Mouse (Mus musculus): ENCODE data around the gene Ccdc87. TPM values are rescaled to one million over a fixed set of nuclear protein-coding genes. Genes with fewer than 3 reads are reported as not detected.
"Not testable (repeated sequence)": the region's sequence is repeated elsewhere in the genome, so short reads cannot be mapped to it uniquely, and the experiment has no call there.

Gene Ccdc87
- polyA plus RNA-seq, 1 experiment = 0.46 TPM

- H3K4me3 ChIP-seq (replicated peaks; ENCODE audit: extremely low read depth, low read depth, low read length) = peak within 1 kb of the TSS; percentile 86
- WGBS = under 1% methylated on average over 83 of the region's 83 CpGs
- TF ChIP-seq POLR2A (IDR thresholded peaks at IDR 0.05; ENCODE audit: borderline replicate concordance, extremely low read depth, low read depth, low read length) = peak; percentile 96
- no peak for TF ChIP-seq CTCF (IDR thresholded peaks at IDR 0.05; ENCODE audit: insufficient read depth, low read length)
- peaks cover 5% of the 10 kb centered on the region for H3K4me1 ChIP-seq (ENCODE audit: control insufficient read depth, insufficient read depth, low read length)
- DNase-seq = peak; percentile 95
Observed at GRCm38 (mm10) chr19:4811063-4811908, 27.9 kb upstream of the Ccdc87 start, which contains the start of the genes Gm21992 and Rbm14. Gene Gm21992, minus strand, starts transcription at chr19:4811612. Gene Rbm14, minus strand, starts transcription at chr19:4811634.

- DNase-seq = no peak
- 4% methylated on average over 12 of the region's 12 CpGs for WGBS
- TF ChIP-seq POLR2A (IDR thresholded peaks at IDR 0.05; ENCODE audit: borderline replicate concordance, extremely low read depth, low read depth, low read length) = no peak
- no peak for TF ChIP-seq CTCF (IDR thresholded peaks at IDR 0.05; ENCODE audit: insufficient read depth, low read length)
- H3K4me3 ChIP-seq (replicated peaks; ENCODE audit: extremely low read depth, low read depth, low read length) = peak overlapping the region; percentile 82
- peaks cover 5% of the 10 kb centered on the region for H3K4me1 ChIP-seq (ENCODE audit: control insufficient read depth, insufficient read depth, low read length)
Observed at GRCm38 (mm10) chr19:4811909-4812242, 27.3 kb upstream of the Ccdc87 start.

DNA sequence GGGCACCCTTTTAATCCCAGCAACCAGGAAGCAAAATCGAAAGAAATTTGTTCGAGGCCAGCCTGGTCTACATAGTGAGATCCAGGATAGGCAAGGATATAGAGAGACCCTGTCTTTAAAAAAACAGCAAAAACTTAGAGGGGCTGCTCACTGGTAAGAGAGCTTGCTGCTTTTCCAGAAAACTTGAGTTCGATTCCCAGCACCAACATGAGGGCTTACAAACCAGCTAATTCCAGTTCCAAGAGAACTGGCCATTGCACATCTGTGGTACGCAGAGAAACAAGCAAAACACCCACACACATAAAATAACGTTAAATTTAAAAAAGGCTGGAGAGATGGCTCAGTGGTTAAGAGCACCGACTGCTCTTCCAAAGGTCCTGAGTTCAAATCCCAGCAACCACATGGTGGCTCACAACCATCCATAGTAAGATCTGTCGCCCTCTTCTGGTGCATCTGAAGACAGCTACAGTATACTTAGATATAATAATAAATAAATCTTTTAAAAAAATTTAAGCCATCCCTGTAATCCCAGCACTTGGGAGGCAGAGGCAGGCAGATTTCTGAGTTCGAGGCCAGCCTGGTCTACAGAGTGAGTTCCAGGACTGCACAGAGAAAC, 26.7 kb upstream of the Ccdc87 start:
- 69% methylated on average over 8 of the region's 8 CpGs for WGBS
- not testable (repeated sequence) for H3K4me3 ChIP-seq (replicated peaks; ENCODE audit: extremely low read depth, low read depth, low read length); H3K4me1 ChIP-seq (ENCODE audit: control insufficient read depth, insufficient read depth, low read length); DNase-seq

- TF ChIP-seq POLR2A (IDR thresholded peaks at IDR 0.05; ENCODE audit: borderline replicate concordance, extremely low read depth, low read depth, low read length) (no peak), CTCF (IDR thresholded peaks at IDR 0.05; ENCODE audit: insufficient read depth, low read length) (peak; percentile 39; the same call in 1 of the 2 replicates)
- WGBS = 89% methylated on average over 6 of the region's 6 CpGs
- H3K4me3 ChIP-seq (replicated peaks; ENCODE audit: extremely low read depth, low read depth, low read length) = no peak overlapping the region
- peaks cover 5% of the 10 kb centered on the region for H3K4me1 ChIP-seq (ENCODE audit: control insufficient read depth, insufficient read depth, low read length)
- no peak for DNase-seq
Observed at GRCm38 (mm10) chr19:4813015-4813414, 26.2 kb upstream of the Ccdc87 start.

DNA sequence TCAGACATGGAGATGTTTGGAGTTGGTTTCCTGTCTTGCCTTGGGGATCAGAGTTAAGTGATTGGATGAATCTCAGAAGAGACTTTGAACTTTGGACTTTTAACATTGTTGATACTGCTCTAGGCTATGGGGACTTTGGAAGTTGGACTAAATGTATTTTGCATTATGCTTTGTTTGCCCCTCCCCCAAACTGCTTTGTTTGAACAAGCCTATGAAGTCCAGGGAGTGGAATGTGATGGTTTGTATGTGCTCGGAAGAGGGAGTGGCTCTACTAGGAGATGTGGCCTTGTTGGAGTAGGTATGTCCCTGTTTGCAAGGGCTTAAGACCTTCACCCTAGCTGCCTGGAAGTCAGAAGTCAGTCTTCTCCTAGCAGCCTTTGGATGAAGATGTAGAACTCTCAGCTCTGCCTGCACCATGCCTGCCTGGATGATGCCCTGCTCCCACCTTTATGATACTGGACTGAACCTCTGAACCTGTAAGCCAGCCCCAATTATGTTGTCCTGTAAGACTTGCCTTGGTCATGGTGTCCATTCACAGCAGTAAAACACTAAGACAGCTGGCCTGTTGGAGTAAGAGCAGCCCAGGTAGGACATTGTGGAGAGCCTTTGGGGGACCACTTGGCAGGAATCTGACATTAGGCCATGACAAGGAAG, 21.9 kb upstream of the Ccdc87 start:
- Histone ChIP-seq H3K4me3 (replicated peaks; ENCODE audit: extremely low read depth, low read depth, low read length) (no peak overlapping the region), H3K4me1 (ENCODE audit: control insufficient read depth, insufficient read depth, low read length) (no peaks in the 10 kb centered on the region)
- 40% methylated on average over 1 of the region's 1 CpGs for WGBS
- DNase-seq = no peak
- TF ChIP-seq CTCF (IDR thresholded peaks at IDR 0.05; ENCODE audit: insufficient read depth, low read length) (no peak), POLR2A (IDR thresholded peaks at IDR 0.05; ENCODE audit: borderline replicate concordance, extremely low read depth, low read depth, low read length) (no peak)

- no peak overlapping the region for H3K4me3 ChIP-seq (replicated peaks; ENCODE audit: extremely low read depth, low read depth, low read length)
- TF ChIP-seq CTCF (IDR thresholded peaks at IDR 0.05; ENCODE audit: insufficient read depth, low read length) = no peak
- WGBS = 45% methylated on average over 5 of the region's 5 CpGs
- H3K4me1 ChIP-seq (ENCODE audit: control insufficient read depth, insufficient read depth, low read length) = no peaks in the 10 kb centered on the region
- DNase-seq = no peak
Observed at GRCm38 (mm10) chr19:4820678-4821303, 18.4 kb upstream of the Ccdc87 start.

DNA sequence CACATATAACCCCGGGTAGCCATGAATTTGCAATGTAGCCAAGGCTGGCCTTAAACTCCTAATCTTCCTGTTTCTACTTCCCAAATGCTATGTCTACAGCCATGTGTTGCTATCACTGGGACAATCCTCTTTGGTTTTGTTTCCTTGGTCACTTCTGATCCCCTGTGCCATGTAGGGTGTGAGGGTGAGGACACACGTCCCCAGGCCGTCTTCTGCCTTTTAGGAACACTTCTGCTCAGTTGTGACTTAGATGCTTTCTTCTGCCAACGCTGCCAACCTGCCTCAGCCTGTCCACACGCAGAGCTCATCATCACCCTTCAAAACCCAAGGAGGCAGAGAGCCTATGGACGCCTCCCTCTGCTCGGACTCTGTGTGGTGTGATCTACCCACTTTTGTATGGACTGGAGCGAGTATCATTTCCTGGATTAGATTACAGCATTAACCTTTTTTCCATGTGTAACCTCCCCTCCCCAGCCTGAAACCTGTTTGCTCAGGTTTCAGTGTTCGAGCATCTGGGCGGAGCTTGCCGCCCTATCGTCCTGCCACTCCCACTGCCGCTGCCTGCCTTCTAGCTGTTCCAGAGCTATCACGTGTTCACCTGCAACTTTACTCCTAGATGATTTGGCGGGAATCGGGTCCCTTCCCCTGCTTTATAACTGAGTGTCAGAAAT, 10.6 kb upstream of the Ccdc87 start:
- peak; percentile 23 for DNase-seq

GRCm38 (mm10) chr19:4829156-4829555, 10.0 kb upstream of the Ccdc87 start:
- Histone ChIP-seq H3K4me1 (ENCODE audit: control insufficient read depth, insufficient read depth, low read length) (no peaks in the 10 kb centered on the region), H3K4me3 (replicated peaks; ENCODE audit: extremely low read depth, low read depth, low read length) (no peak overlapping the region)
- no peak for DNase-seq
- WGBS = 58% methylated on average over 7 of the region's 7 CpGs
- no peak for TF ChIP-seq POLR2A (IDR thresholded peaks at IDR 0.05; ENCODE audit: borderline replicate concordance, extremely low read depth, low read depth, low read length)
- TF ChIP-seq CTCF (IDR thresholded peaks at IDR 0.05; ENCODE audit: insufficient read depth, low read length) = no peak

More for the DNA sequence above, 10.6 kb upstream of the Ccdc87 start:
- Histone ChIP-seq H3K4me1 (ENCODE audit: control insufficient read depth, insufficient read depth, low read length) (no peaks in the 10 kb centered on the region), H3K4me3 (replicated peaks; ENCODE audit: extremely low read depth, low read depth, low read length) (no peak overlapping the region)
- TF ChIP-seq POLR2A (IDR thresholded peaks at IDR 0.05; ENCODE audit: borderline replicate concordance, extremely low read depth, low read depth, low read length) (no peak), CTCF (IDR thresholded peaks at IDR 0.05; ENCODE audit: insufficient read depth, low read length) (no peak)
- WGBS = 61% methylated on average over 16 of the region's 16 CpGs

DNA sequence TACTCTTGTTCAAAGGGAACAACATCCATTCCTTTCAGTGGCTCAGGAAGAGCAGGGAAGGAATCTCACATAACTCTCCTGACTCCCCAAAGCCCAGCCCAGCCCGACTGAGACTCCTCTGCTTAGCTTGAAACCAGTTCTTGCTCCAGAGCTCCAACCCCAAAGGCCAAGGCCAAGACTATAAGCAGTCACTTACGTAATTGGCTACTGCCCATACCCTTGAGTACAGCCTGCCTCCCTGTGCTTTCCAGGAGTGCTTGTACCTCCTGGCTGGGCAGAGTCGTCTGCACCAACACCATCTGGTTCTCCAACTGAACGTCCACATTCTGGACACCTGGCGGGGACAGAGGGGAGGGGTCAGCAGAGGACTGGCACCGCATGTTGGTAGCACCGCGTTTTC, 5.2 kb upstream of the Ccdc87 start:
- WGBS = 84% methylated on average over 8 of the region's 8 CpGs

More for the DNA sequence above, 5.2 kb upstream of the Ccdc87 start:
- TF ChIP-seq POLR2A (IDR thresholded peaks at IDR 0.05; ENCODE audit: borderline replicate concordance, extremely low read depth, low read depth, low read length) (no peak), CTCF (IDR thresholded peaks at IDR 0.05; ENCODE audit: insufficient read depth, low read length) (no peak)
- Histone ChIP-seq H3K4me3 (replicated peaks; ENCODE audit: extremely low read depth, low read depth, low read length) (no peak overlapping the region), H3K4me1 (ENCODE audit: control insufficient read depth, insufficient read depth, low read length) (no peaks in the 10 kb centered on the region)
- no peak for DNase-seq
